Mouse (Mus musculus): ENCODE data around the gene Kdm4a.

Kdm4a gene

GRCm38 (mm10) chr4:118154889-118155288 is 25.0 kb downstream of the Kdm4a start:
- DNase-seq, result no peak

GRCm38 (mm10) chr4:118152020-118152785 is 27.6 kb downstream of the Kdm4a start:
- no peak for DNase-seq

GRCm38 (mm10) chr4:118150804-118151203 is 29.0 kb downstream of the Kdm4a start:
- DNase-seq, result no peak

GRCm38 (mm10) chr4:118149956-118150680 is 29.7 kb downstream of the Kdm4a start:
- DNase-seq, result no peak

GRCm38 (mm10) chr4:118149055-118149576 is 30.7 kb downstream of the Kdm4a start:
- peak in 1 of 2 experiments; percentile 69 for DNase-seq

GRCm38 (mm10) chr4:118148317-118148687 is 31.5 kb downstream of the Kdm4a start:
- DNase-seq, result no peak

- no peak for DNase-seq
Observed at GRCm38 (mm10) chr4:118147547-118148316, 32.1 kb downstream of the Kdm4a start.

GRCm38 (mm10) chr4:118147090-118147489 is 32.8 kb downstream of the Kdm4a start:
- no peak for DNase-seq

- no peak for DNase-seq
Observed at GRCm38 (mm10) chr4:118144324-118144723, 35.5 kb downstream of the Kdm4a start.

GRCm38 (mm10) chr4:118143679-118144078 is 36.2 kb downstream of the Kdm4a start:
- peak; percentile 85 to 92 for DNase-seq

- DNase-seq, result peak; percentile 60 to 63
Observed at GRCm38 (mm10) chr4:118141511-118141910, 38.3 kb downstream of the Kdm4a start.

GRCm38 (mm10) chr4:118138891-118139290 is 41.0 kb downstream of the Kdm4a start:
- peak; percentile 90 to 94 for DNase-seq

GRCm38 (mm10) chr4:118137857-118138256 is 42.0 kb downstream of the Kdm4a start:
- no peak for DNase-seq

GRCm38 (mm10) chr4:118137311-118137710 is 42.5 kb downstream of the Kdm4a start:
- DNase-seq, result no peak

GRCm38 (mm10) chr4:118135414-118135813 is 44.4 kb downstream of the Kdm4a start:
- DNase-seq, result no peak

- peak; percentile 98 to 99 for DNase-seq
Observed at GRCm38 (mm10) chr4:118134485-118135365, 45.1 kb downstream of the Kdm4a start, which contains the start of gene St3gal3. TSS of gene St3gal3 (minus strand) at chr4:118134914.

- no peak for DNase-seq
Observed at GRCm38 (mm10) chr4:118131329-118131728, 48.5 kb downstream of the Kdm4a start.

- DNase-seq, result no peak
Observed at GRCm38 (mm10) chr4:118123030-118123704, 56.7 kb downstream of the Kdm4a start.

GRCm38 (mm10) chr4:118122078-118122477 is 57.8 kb downstream of the Kdm4a start:
- DNase-seq, result peak; percentile 54 to 78

GRCm38 (mm10) chr4:118117565-118117964 is 62.3 kb downstream of the Kdm4a start:
- no peak for DNase-seq

GRCm38 (mm10) chr4:118116098-118116497 is 63.7 kb downstream of the Kdm4a start:
- DNase-seq, result no peak

Data from kidney, postnatal 25 days (tissue).